Mouse (Mus musculus) urinary bladder, postnatal 36 days (tissue): ENCODE results near the gene Cyp4f17.
"Not testable (repeated sequence)": the region's sequence is repeated elsewhere in the genome, so short reads cannot be mapped to it uniquely, and the experiment has no call there.

ENCODE experiments used
- DNase-seq, 2 experiments: peaks; one replicate each; pipeline ENCODE4 v3.0.0; 2022; ENCODE audit warnings: low spot score in 2 of 2, mixed read lengths in 1 of 2

The Cyp4f17 gene

GRCm38 (mm10) chr17:32527748-32528147, 21.9 kb downstream of the Cyp4f17 start:
- no peak for DNase-seq

DNA sequence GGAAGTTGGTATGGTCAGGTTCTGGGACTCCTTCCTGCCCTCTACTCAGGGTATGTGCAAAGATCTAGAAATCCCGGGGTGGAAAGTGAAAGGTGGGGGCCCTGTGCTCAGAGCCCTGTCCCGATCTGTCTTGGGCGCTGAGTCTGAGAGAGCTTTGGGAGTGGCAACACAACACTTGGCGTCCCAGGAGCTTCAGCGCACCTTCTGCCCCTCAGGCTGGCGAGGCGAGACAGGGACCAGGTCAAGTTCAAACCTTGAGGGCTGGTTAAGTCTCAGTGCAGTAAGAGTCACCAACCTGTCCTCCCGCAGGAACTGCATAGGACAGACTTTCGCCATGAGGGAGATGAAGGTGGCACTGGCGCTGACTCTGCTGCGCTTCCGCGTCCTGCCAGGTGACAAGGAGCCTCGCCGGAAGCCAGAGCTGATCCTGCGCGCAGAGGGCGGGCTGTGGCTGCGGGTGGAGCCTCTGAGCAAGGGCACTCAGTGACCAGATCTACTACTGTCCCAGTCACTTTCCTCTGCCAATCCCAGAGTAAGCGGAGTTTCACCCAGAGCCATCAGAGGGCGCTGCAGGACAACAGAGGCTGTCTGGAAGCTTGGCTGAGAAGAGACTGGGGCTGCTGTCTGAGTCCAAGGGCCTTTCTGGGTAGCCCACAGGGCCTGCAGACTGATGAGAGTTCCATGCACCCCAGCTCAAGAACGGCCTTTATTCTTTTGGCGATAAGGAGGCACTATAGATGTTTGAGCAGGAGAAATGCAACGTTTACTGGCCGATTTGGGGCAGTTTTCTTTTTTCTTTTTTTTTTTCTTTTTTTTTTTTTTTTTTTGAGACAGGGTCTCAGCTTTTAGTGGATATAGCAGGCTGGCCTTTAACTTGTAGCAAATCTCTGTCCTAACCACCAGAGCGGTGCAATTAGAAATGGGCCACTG, 22.8 kb downstream of the Cyp4f17 start:
- peak; percentile 79 to 88 for DNase-seq

- not testable (repeated sequence) for DNase-seq
These were observed 26.5 kb downstream of the Cyp4f17 start for GRCm38 (mm10) chr17:32532356-32532755.

DNA sequence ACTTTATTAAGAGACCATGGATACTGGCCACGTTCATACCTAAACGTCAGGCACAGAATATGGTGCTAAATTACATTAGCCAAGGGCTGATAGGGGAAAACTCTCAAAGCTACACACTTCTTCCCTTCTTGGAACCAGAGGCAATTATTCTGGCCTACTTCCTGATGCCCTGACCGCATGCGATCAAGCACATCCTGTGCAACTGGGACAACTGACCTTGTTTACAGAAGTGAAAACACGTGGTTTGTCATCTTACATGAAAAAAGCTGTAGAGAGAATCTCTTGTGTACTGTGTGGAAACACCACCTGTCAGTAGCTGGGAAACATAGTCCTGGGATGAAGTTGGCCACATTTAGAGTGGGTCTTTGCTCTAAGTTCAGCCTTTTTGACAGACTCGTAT, 28.2 kb downstream of the Cyp4f17 start:
- DNase-seq: no peak

GRCm38 (mm10) chr17:32536051-32536866, 30.4 kb downstream of the Cyp4f17 start, which contains the start of gene Cyp4f16:
Gene Cyp4f16, plus strand, starts transcription at chr17:32536558.
- peak; percentile 90 to 91 for DNase-seq

- DNase-seq: no peak
These were observed 31.0 kb downstream of the Cyp4f17 start for GRCm38 (mm10) chr17:32536867-32537250.

DNA sequence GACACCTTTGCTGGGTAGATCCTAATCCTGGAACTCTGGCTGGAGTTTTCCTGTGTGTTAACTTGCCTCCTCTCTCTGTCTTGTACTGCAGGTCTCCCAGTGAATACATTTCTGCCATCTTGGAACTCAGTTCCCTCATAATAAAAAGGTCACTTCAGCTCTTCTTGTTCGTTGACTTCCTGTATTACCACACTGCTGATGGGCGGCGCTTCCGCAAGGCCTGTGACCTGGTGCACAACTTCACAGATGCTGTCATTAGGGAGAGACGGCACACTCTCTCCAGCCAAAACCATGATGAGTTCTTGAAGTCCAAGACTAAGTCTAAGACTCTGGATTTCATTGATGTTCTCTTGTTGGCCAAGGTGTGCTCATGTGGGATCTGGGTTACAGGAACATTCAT, 38.9 kb downstream of the Cyp4f17 start:
- not testable (repeated sequence) for DNase-seq

DNA sequence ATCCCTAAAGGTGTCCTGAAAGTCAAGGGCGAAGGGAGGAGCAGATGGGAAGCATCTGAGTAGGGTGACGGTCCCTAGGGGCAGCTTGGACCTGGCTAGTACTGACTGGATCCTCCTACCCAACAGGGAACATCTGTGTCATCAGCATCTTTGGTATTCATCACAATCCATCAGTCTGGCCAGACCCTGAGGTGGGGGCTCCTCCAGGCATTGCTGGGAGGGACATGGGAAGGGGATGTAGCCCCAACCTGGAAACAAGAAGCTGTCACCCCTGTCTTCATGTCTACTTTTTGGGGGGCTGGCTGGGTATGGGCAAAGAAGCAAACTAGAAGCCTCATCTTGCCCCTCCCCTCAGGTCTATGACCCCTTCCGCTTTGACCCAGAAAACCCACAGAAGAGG, 44.5 kb downstream of the Cyp4f17 start:
- DNase-seq: not testable (repeated sequence)

DNA sequence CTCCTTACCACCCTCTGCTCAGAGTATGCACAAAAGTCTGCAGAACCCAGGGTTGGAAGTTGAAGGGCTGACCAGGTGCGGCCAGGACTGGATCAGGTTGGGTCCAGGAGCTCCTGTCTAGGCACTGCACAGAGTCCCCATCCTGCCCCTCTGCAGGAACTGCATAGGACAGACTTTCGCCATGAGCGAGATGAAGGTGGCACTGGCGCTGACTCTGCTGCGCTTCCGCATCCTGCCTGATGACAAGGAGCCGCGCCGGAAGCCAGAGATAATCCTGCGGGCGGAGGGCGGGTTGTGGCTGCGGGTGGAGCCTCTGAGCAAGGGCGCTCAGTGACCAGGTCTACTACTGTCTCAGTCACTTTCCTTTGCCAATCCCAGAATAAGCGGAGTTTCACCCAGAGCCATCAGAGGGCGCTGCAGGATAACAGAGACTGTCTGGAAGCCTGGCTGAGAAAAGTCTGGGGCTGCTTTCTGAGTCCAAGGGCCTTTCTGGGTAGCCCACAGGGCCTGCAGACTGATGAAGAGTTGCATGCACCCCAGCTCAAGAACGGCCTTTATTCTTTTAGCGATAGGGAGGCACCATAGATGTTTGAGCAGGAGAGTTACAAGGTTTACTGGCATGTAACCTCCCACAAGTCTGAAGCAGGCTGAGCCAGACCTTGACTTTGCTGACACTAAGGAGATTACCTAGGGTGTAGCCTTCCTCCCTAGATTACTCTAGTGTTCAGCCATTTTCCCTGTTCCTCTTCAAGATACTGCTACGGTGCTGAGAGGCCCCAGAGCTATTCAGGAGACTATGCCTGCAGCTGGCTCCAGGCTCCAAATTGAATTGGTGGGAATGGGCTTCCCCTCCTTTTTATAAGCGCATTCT, 45.3 kb downstream of the Cyp4f17 start:
- peak; percentile 68 to 71 for DNase-seq

DNA sequence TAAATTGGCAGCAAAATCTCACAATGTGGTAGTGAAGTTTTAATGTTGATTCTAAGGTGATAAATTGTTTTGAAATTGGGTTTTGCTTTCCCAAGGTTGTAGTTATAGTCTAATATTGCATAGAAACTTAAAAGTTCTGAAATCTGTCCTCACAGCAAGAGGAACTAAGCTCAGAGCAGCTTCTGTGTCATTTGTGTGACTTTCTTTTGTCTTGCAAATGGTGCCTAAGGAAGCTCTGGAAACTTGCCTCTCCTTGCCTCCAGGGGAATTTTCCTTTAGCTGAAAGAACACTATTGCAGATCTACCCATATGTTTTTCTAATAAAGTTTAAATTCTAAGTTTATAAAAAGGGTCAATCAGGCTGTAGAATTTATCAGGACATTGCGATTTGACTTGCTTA, 47.2 kb downstream of the Cyp4f17 start:
- not testable (repeated sequence) for DNase-seq

DNA sequence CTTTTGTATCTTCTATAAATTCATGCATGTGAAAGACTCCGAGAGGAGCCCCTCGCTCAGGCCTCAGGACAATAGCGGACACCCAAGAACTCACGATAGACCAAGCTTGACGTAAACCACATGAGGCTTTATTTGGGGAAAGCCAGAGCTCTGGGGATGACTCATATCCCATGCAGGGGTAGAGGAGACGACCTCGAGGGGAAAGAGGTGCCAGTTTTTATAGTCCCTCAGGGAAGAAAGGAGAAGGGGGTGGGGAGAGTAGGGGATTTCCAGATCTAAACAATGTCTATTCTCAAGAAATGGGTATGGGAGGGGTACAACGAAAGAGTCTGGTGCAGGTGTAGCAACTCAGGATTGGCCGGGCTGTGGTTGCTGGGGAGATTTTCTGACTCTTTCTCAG, 48.5 kb downstream of the Cyp4f17 start:
- DNase-seq: not testable (repeated sequence)

GRCm38 (mm10) chr17:32563301-32563700, 57.5 kb downstream of the Cyp4f17 start:
- DNase-seq: not testable (repeated sequence)

- not testable (repeated sequence) for DNase-seq
These were observed 67.4 kb downstream of the Cyp4f17 start for GRCm38 (mm10) chr17:32573286-32573685.

GRCm38 (mm10) chr17:32577496-32578186, 71.8 kb downstream of the Cyp4f17 start:
- no peak for DNase-seq
